Comparison of ENCODE assay signal across 8 mouse cellular contexts in the genomic region with DNA sequence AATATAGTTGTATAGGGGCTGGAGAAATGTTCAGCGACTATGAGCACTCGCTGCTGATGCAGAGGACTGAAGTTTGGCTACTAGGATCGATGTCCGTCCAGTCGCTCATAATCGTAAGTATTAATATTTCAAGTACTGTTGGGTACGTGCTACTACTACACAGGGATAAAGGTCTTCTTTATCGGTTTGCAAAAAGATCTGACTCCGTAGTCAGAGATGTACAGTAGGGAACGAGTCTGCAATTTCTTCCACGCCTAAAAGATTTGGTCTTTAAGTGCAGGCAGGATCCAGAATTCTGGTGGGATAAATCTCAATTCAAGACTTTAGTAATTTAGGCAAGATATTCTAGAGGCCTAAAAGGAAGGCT. TPM values are rescaled to one million over a fixed set of nuclear protein-coding genes. Genes with fewer than 3 reads are reported as not detected.
DNase-seq lines count a peak whose midpoint lies in the region; ATAC-seq lines count a peak whose summit lies in the region.

No protein-coding gene starts in this region.

- H3K36me3 ChIP-seq in heart, embryonic 10.5 days = peaks cover 4% of the 10 kb centered on the region; the same call in 1 of the 2 replicates
- no peaks in the 10 kb centered on the region for H3K36me3 ChIP-seq in forebrain, embryonic 14.5 days (ENCODE audit: control insufficient read depth, insufficient read depth, low read length)
- no peaks in the 10 kb centered on the region for H3K36me3 ChIP-seq in liver, embryonic 15.5 days (replicated peaks)

- H3K9me3 ChIP-seq in heart, embryonic 10.5 days = no peaks in the 10 kb centered on the region
- H3K9me3 ChIP-seq in forebrain, embryonic 14.5 days (replicated peaks; ENCODE audit: control insufficient read depth, low read length) = no peaks in the 10 kb centered on the region
- H3K9me3 ChIP-seq in liver, embryonic 15.5 days (replicated peaks) = no peaks in the 10 kb centered on the region

- WGBS in heart, embryonic 10.5 days = 50% methylated on average over 11 of the region's 11 CpGs
- 60% methylated on average over 11 of the region's 11 CpGs for WGBS in forebrain, embryonic 14.5 days
- 45% methylated on average over 11 of the region's 11 CpGs for WGBS in liver, embryonic 15.5 days (ENCODE audit: insufficient replicate concordance)

- ATAC-seq in CD4-positive, CD25-positive, alpha-beta regulatory T cell, adult 4 months = peak; percentile 20
- peak; percentile 32; the same call in 1 of the 2 replicates for ATAC-seq in forebrain, embryonic 14.5 days
- ATAC-seq in liver, embryonic 15.5 days (ENCODE audit: insufficient read depth) = no peak

- no peaks in the 10 kb centered on the region for H3K27me3 ChIP-seq in heart, embryonic 10.5 days (ENCODE audit: insufficient read depth, poor library complexity, severe bottlenecking)
- H3K27me3 ChIP-seq in forebrain, embryonic 14.5 days (replicated peaks; ENCODE audit: control insufficient read depth, insufficient read depth, low read length) = no peaks in the 10 kb centered on the region
- H3K27me3 ChIP-seq in liver, embryonic 15.5 days = peaks cover 10% of the 10 kb centered on the region; the same call in 1 of the 2 replicates

- no peak for DNase-seq in heart, embryonic 10.5 days (ENCODE audit: low spot score)
- DNase-seq in heart, postnatal 14 days = no peak
- DNase-seq in forebrain, embryonic 14.5 days (ENCODE audit: low spot score) = no peak
- no peak for DNase-seq in MN1 (ENCODE audit: low spot score)
- DNase-seq in frontal cortex, postnatal 25 days (ENCODE audit: low spot score in 2 of 2) = no peak
- no peak for DNase-seq in cerebellum, postnatal 36 days

- H3K27ac ChIP-seq in heart, embryonic 10.5 days = peak overlapping the region; percentile 95
- H3K27ac ChIP-seq in forebrain, embryonic 14.5 days (ENCODE audit: low read depth, low read length) = peak overlapping the region; percentile 64; the same call in 1 of the 2 replicates
- peak overlapping the region; percentile 55 for H3K27ac ChIP-seq in liver, embryonic 15.5 days (replicated peaks)

- H3K9ac ChIP-seq in forebrain, embryonic 14.5 days (ENCODE audit: low read length) = peak overlapping the region; percentile 89
- peak overlapping the region; percentile 62 for H3K9ac ChIP-seq in liver, embryonic 15.5 days

- intact Hi-C loops in heart, postnatal 14 days (cut with DNase I) = loop anchor here (2.0 kb wide), 1 partner anchor 21 kb away; no protein-coding TSS in a partner anchor

- peak overlapping the region; percentile 78 for H3K4me2 ChIP-seq in forebrain, embryonic 14.5 days (ENCODE audit: low read length)
- peak overlapping the region; percentile 94 for H3K4me2 ChIP-seq in liver, embryonic 15.5 days

- peak overlapping the region; percentile 86 for H3K4me3 ChIP-seq in heart, embryonic 10.5 days
- peak overlapping the region; percentile 83 for H3K4me3 ChIP-seq in forebrain, embryonic 14.5 days (ENCODE audit: low read depth, low read length)
- peak overlapping the region; percentile 68 for H3K4me3 ChIP-seq in liver, embryonic 15.5 days (replicated peaks)

- peaks cover 28% of the 10 kb centered on the region for H3K4me1 ChIP-seq in heart, embryonic 10.5 days
- H3K4me1 ChIP-seq in forebrain, embryonic 14.5 days (ENCODE audit: control insufficient read depth, insufficient read depth, low read length) = peaks cover 15% of the 10 kb centered on the region
- H3K4me1 ChIP-seq in liver, embryonic 15.5 days (replicated peaks) = peaks cover 32% of the 10 kb centered on the region

RNA-seq across cellular contexts. Expression of a gene that starts 0.3 kb away (rescaled TPM):
- 24.0 and 25.5 TPM in 2 replicates for polyA plus RNA-seq in heart, embryonic 10.5 days (2016; fragmentation: Nextera tagmentation; extraction: Ambion mirVana)
- total RNA-seq in heart, postnatal 14 days (2021) = 10 to 100 TPM; 14.4 to 14.6 TPM
- 10 to 100 TPM; 11.0 to 14.9 TPM for polyA plus RNA-seq in CD4-positive, CD25-positive, alpha-beta regulatory T cell, adult 4 months (2017; shearing (Covaris generic))
- 22.3 and 23.9 TPM in 2 replicates for polyA plus RNA-seq in forebrain, embryonic 14.5 days (2014; fragmentation: Nextera tagmentation; extraction: Ambion mirVana)
- 4.2 and 4.3 TPM in 2 replicates for polyA plus RNA-seq in liver, embryonic 15.5 days (2015; fragmentation: Nextera tagmentation; extraction: Ambion mirVana)

RNA-seq across cellular contexts. Expression of a gene that starts 13.9 kb away (rescaled TPM):
- polyA plus RNA-seq in heart, embryonic 10.5 days (2016; fragmentation: Nextera tagmentation; extraction: Ambion mirVana) = 30.7 and 35.6 TPM in 2 replicates
- total RNA-seq in heart, postnatal 14 days (2021) = 10 to 100 TPM; 22.2 to 25.6 TPM
- polyA plus RNA-seq in CD4-positive, CD25-positive, alpha-beta regulatory T cell, adult 4 months (2017; shearing (Covaris generic)) = 10 to 100 TPM; 39.9 to 61.8 TPM
- 36.8 and 40.2 TPM in 2 replicates for polyA plus RNA-seq in forebrain, embryonic 14.5 days (2014; fragmentation: Nextera tagmentation; extraction: Ambion mirVana)
- polyA plus RNA-seq in liver, embryonic 15.5 days (2015; fragmentation: Nextera tagmentation; extraction: Ambion mirVana) = 13.8 and 13.9 TPM in 2 replicates

RNA-seq across cellular contexts. Expression of a gene that starts 56.4 kb away (rescaled TPM):
- 72.0 and 81.4 TPM in 2 replicates for polyA plus RNA-seq in heart, embryonic 10.5 days (2016; fragmentation: Nextera tagmentation; extraction: Ambion mirVana)
- total RNA-seq in heart, postnatal 14 days (2021) = 10 to 100 TPM; 66.2 to 69.1 TPM
- 10 to 100 TPM; 20.2 to 26.1 TPM for polyA plus RNA-seq in CD4-positive, CD25-positive, alpha-beta regulatory T cell, adult 4 months (2017; shearing (Covaris generic))
- 56.2 and 64.6 TPM in 2 replicates for polyA plus RNA-seq in forebrain, embryonic 14.5 days (2014; fragmentation: Nextera tagmentation; extraction: Ambion mirVana)
- polyA plus RNA-seq in liver, embryonic 15.5 days (2015; fragmentation: Nextera tagmentation; extraction: Ambion mirVana) = 25.1 and 27.3 TPM in 2 replicates
